Mouse (Mus musculus) neural tube, embryonic 10.5 days (tissue): ENCODE measurements around the gene Nlrc5.
A peak's percentile ranks its signal among the peaks of the same experiment; 100 is the strongest.
"Not testable (repeated sequence)": the region's sequence is repeated elsewhere in the genome, so short reads cannot be mapped to it uniquely, and the experiment has no call there.

Experiments used
- DNase-seq: peaks from one replicate; pipeline ENCODE4 v3.0.0-alpha.2; 2017; ENCODE audit warnings: low spot score; ENCODE audit errors: extremely low spot score

Gene Nlrc5

GRCm38 (mm10) chr8:94433981-94434466, at the start of gene Nlrc5:
Gene Nlrc5 (plus strand): TSS chr8:94434356.
- peak; percentile 49 for DNase-seq

GRCm38 (mm10) chr8:94385506-94386213, 48.5 kb upstream of the Nlrc5 start:
- no peak for DNase-seq

- DNase-seq, result peak; percentile 93
These were observed 47.7 kb upstream of the Nlrc5 start, which contains the start of gene Herpud1 for GRCm38 (mm10) chr8:94386214-94387026. Gene Herpud1 (plus strand): TSS chr8:94386438.

- peak; percentile 76 for DNase-seq
These were observed 47.0 kb upstream of the Nlrc5 start for GRCm38 (mm10) chr8:94387027-94387684.

- no peak for DNase-seq
These were observed 46.4 kb upstream of the Nlrc5 start for GRCm38 (mm10) chr8:94387785-94388184.

- DNase-seq, result no peak
These were observed 44.6 kb upstream of the Nlrc5 start for GRCm38 (mm10) chr8:94389531-94389930.

- no peak for DNase-seq
These were observed 43.7 kb upstream of the Nlrc5 start for GRCm38 (mm10) chr8:94390429-94390828.

GRCm38 (mm10) chr8:94390910-94391309, 43.2 kb upstream of the Nlrc5 start:
- no peak for DNase-seq

- DNase-seq, result peak; percentile 32
These were observed 42.0 kb upstream of the Nlrc5 start for GRCm38 (mm10) chr8:94392147-94392546.

GRCm38 (mm10) chr8:94392648-94393047, 41.5 kb upstream of the Nlrc5 start:
- DNase-seq, result no peak

GRCm38 (mm10) chr8:94395851-94396540, 38.2 kb upstream of the Nlrc5 start:
- no peak for DNase-seq

- DNase-seq, result no peak
These were observed 37.0 kb upstream of the Nlrc5 start for GRCm38 (mm10) chr8:94396964-94397657.

GRCm38 (mm10) chr8:94398587-94398986, 35.6 kb upstream of the Nlrc5 start:
- no peak for DNase-seq

- no peak for DNase-seq
These were observed 34.7 kb upstream of the Nlrc5 start for GRCm38 (mm10) chr8:94399361-94399953.

- DNase-seq, result not testable (repeated sequence)
These were observed 34.2 kb upstream of the Nlrc5 start for GRCm38 (mm10) chr8:94399957-94400356.

GRCm38 (mm10) chr8:94408443-94409080, 25.6 kb upstream of the Nlrc5 start:
- no peak for DNase-seq

GRCm38 (mm10) chr8:94409523-94409922, 24.6 kb upstream of the Nlrc5 start:
- DNase-seq, result no peak

GRCm38 (mm10) chr8:94412518-94412917, 21.6 kb upstream of the Nlrc5 start:
- DNase-seq, result no peak

- DNase-seq, result no peak
These were observed 20.6 kb upstream of the Nlrc5 start for GRCm38 (mm10) chr8:94413509-94413908.

GRCm38 (mm10) chr8:94415218-94415617, 18.9 kb upstream of the Nlrc5 start:
- DNase-seq, result no peak
